Mouse (Mus musculus) left cerebral cortex, adult 18-20 months (tissue): ENCODE measurements around the gene 9430015G10Rik. TPM values are rescaled to one million over a fixed set of nuclear protein-coding genes. Genes with fewer than 3 reads are reported as not detected.

Experiments used
- DNase-seq, 2 experiments: peaks; one replicate each; pipeline ENCODE4 v3.0.0; 2021 to 2022; ENCODE audit warnings: low spot score in 2 of 2, mixed read lengths in 1 of 2
- long read RNA-seq, 2 experiments: library from polyadenylated mRNA; stranded (forward); transcript quantifications; one replicate each; pipeline ENCODE4 v2.0.0; 2021
- total RNA-seq, 2 experiments: library from RNA; stranded (reverse); gene quantifications; 2 replicates each; pipeline ENCODE4 v1.2.3; 2021

9430015G10Rik gene
- 10 to 100 TPM; 29.4 to 30.7 TPM for total RNA-seq
- long read RNA-seq, experiment 1, partial matches to known transcripts, result 6 of 38 reads
- long read RNA-seq, experiment 1, other reads (novel, unspliced or antisense), result 25 of 38 reads
- long read RNA-seq, experiment 2, partial matches to known transcripts, result 0 of 34 reads
- long read RNA-seq, experiment 2, other reads (novel, unspliced or antisense), result 26 of 34 reads

DNA sequence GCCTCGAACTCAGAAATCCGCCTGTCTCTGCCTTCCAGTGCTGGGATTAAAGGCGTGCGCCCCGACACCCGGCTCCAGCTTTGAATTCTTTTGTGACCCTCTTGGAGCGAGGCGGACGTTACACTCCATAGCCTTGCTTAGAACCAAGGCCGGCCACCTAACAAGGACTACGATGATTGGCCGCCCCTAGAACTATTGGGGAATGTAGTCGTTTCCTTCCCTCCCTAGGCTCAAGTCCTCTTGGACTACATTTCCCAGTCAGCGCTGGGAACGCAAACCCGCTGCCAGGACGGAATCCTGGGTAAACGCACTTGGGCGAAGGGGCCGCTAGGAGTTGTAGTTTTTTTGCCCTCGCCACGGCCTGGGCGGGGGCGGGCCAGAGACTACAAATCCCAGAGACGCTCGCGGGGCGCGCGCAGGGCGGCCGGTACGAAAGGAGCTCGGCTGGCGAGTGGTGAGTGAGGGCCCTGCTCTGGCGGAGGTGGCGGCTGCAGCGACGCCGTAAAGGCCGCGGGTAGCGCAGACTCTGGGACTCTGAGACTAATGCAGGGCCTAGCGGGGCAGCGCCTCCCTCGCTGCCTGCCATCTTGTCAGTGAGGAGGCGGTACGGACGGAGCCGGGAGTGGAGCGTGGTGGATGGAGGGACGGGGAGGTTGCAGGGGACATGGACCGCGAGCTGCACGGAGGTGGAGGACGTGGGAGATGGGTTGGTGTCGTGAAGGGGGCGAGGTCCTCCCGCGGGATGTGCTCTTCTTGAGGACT lies at the start of gene 9430015G10Rik:
Gene 9430015G10Rik, plus strand, starts transcription at position 413 of the 762 bp plus-strand sequence.
- DNase-seq, result peak; percentile 98 to 99

DNA sequence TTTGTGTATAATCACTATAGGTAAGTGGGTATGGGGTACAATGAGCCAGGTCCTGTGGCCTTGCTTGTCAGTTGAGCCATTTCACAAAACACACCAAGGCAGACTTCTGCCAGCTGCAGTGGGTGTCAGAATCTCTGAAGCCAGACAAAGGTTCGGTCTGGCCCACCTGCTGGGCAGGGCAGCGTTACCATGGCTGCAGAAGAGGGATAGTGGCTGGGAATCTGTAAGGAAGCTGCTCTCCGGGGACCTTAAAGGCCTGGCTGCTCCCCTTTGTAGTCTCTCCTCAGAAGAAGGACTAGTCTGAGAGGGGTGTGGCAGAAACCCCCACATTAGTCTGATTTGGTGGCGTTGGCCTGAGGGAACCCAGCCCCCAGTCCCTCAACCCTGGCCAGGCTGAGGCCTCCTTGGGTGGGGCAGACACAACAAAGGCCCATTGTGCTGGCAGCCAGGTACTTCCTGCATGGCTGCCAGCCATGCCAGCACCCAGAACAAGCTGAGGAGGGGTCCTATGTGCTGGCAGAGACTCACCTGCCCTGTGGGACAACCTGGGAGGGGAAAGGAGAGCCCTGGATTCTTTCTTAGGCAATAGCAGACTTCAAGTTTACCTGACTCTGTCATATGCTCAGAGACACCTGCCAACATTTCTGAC lies 45.8 kb upstream of the 9430015G10Rik start:
- DNase-seq, result no peak

DNA sequence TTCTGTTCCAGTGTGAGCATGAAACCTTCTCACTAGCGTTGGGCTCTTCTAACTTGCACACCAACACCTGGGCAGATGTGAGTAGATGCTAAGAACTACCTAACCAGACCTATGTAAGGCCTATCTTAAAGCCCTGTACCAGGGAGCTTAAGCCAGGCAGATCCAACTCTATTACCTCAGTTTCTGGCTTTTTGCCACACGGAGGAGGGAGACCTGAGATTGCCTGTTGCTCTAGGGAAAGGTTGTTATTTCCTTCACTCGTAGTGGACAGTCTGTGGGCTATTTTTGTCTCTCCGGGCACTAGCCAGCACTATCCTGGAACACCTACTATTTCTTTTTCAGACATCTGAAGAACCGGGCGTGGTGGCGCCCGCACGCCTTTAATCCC lies 45.3 kb upstream of the 9430015G10Rik start:
- no peak for DNase-seq

DNA sequence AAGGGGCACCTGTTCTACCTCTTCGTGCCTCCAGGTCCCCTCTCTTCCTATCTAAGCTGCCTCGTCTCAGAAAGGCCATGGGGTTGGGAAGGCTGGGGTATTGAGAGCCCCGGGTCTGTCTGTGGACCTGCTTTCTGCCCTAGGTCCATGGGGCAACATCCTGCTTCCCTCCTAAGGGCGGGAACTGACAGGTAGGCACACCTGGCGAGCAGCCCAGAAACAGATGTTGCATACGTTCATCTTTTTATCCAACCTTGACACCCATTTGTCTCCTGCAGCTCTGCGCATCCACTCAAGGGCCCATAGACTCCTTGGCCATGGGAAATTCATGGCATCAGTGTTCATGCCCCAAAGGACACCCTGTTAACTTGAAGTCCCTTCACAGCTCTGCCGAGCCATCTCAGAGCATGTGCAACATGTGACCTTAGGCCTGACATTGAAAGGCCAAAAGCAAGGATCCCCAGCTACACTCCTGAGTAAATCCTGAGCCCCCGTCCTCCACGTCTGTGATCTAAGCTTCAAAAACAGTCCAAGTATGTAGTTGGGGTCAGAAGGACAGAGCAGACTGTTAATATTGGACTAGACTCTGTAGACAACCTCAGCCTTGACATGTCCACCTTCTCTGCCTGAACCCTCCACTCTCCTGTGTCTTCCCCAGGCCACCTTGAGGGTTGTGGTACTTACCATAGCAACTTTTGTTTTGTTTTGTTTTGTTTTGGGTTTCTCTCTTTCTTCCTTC lies 44.5 kb upstream of the 9430015G10Rik start:
- no peak for DNase-seq

DNA sequence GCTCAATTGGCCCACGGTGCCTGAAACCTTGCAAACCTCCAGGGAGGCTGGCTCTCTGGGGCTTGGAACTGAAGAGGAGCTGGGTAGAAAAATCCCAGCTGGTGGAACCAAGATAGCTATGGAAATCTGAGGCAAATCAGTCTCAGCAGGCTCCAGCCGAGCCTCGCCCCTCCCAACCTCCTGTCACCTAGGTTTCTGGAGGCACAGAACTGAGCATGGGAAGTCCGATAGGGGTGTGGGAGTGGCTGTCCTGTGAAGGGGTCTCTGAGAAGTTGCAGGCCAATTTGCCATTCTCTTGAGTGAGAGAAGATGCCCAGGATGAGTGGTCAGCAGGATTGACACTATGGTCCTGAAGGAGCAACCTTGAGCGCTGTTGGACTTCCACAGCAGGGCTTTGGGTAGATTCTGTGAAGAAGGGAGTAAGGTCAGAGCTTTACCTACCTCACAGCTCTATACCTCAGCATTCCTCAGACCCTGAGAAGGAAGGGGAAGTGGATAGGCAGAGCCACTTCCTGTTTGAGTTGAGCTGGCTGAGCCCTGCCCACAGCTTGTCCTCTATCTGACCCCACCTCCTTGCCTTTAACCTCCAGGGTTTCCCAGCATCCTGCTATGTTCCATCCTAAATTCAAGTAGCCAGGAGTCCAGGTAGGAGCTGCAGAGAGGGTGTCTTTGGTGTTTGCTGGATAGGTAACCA lies 42.4 kb upstream of the 9430015G10Rik start:
- DNase-seq, result no peak

DNA sequence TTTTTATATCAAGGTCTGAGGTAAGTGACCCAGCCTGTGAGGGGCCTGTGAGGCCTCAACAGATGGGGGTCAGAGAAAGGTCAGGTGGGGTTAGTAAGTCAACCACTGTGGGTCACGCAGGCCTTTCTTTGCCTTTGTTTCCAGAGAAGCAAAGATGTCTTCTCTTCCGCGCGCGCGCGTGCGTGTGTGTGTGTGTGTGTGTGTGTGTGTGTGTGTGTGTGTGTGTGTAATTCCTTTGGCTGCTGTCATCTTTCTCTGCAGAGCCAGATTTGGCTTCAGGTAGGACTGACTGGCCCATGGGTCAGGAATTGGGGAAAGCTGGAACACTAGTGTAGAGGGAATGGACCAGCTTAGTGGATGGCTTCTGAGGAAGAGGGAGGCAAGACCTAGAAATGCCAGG lies 40.1 kb upstream of the 9430015G10Rik start:
- DNase-seq, result no peak

DNA sequence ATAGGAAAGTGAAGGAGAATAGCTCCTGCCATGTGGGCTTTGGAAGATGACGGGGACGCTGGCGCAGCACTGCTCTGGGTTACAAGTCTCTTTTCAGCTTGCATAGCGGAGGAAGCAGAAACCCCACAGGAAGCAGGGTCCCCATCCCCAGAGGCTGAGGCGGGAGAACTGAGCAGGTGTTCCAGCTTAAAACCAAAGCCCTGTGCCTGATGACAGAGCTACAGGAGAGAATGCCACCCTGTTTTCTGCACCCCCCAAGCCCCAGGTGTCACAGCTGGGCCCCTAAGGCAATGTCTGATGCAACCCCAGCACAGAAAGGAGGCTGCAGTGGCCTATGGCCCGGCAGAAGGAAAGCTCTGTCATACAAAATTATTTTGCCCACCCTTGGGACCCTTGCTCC lies 39.5 kb upstream of the 9430015G10Rik start:
- no peak for DNase-seq

DNA sequence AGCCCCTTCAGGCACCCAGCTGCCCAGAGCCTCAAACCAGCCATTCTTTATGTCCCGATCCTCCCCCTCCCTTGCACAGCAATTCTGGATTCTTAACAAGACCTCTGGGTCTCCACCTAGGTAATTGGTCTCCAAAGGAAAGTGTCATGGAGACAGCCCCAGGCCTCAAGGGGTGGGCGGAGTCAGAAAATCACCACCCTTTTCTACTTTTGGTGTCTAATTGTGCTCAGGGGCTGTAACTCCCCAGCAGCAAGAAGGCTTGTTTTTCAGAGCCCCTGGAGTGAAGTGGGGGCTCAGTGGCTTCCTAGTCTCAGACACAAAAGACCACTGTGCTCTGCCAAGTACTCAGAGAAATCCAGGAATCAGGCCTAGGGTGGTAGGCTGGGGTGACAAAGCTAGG lies 39.1 kb upstream of the 9430015G10Rik start:
- no peak for DNase-seq

DNA sequence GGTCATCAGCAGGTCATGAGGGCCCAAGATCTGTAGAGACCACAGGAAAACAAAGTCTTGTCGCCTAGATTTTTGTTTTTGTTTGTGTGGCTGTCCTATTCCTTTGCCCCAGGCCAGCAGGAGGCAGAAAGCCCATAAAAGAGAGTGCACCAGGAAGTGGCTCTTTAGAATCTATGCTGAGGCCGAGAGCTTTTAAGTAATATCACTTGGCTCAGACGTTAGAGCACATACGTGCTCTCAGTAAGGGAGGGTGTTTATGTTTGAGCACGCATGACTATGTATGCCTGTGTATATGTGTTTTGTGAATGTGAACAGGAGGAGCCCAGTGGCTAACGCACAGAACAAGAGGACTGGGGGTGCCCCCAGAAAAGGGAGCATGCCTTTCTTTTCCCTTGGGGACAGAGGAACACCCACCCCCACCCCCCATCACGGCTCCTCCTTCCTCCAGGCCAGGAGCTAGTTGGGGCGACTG lies 32.8 kb upstream of the 9430015G10Rik start:
- DNase-seq, result no peak

DNA sequence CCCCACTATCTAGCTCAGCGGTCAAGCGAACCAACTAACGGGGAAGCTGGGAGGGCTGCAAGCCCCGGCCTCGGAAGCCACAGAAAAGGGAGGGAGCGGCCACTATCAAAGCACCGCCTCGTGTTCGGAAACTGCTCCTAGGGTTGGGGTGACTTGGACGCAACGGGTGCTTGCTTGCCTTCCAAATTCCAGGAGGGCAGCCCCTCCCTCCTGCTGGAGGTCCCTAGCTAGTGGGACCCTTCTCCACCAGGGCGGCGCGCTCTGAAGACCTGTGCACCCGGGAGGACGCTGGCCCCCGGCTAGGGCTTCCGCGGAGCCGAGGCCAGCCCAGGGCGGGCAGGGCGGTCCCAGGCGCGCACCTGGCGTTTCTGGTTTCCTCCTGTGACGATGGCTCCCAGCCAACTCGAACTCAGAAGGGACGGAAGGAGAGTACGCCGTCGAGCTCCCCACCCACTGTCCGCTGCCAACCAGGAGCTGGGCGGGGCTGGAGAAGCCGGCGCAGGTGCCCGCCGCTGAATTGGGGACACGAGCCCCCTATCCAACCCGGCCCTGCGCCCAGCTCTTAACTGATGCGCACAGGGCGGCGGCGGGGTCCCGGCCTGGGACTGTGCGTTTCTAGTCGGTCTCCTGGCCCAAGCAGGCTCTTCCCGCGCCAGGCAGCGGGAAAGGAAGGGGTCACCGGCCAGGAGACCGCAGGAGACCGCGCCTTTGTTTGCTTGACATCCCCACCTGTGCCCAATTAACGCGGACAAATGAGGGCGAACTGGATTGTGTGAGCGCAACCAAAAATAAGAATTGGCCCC lies 32.1 kb upstream of the 9430015G10Rik start:
- DNase-seq, result no peak

DNA sequence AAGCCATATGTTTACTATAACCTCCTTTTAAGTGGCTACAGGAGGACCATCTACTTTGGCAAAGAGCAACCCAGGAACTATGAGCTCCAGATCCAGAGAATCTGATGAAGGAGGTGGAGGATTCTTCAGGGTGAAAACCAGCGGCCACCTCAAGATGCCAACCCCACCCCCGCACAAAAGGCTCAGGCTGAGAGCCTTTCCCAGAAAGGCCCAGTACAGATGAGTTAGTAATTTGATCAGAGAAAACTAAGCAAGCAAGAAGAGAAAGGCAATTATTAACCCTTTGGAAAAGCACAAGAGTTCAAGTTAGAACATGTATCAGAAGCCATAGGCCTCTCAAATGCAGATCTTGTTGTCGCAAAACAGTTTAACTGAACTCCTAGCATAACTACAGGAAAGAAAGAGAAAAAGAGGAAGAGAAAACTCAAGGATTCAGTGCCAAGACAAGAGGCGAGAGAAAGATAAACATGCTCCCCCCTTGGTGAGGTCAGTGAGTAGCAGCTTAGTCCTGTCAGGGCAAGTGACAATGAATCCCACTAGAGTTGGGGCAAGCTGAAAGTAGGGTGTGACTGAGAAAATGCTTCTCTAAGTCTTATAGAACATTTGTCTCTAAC lies 27.1 kb upstream of the 9430015G10Rik start:
- no peak for DNase-seq

DNA sequence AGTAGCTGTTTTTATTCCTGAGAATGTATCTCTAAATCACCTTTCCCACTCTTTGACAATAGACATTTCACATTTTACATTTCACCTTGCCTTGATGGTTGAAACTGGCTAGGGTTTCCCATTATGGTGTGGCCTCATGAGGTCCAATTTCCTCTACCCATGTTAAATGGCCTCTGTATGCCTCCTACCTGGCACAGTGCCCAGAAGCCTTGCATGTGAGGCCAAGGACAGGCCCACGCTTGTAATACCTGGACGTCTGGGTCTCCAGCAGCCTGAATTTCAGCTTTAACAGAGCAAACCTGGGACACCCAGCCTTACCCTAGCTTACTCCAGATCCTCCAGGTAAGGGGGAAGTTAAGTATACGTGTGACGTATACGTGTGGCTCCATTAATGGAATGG lies 26.4 kb upstream of the 9430015G10Rik start:
- DNase-seq, result no peak

DNA sequence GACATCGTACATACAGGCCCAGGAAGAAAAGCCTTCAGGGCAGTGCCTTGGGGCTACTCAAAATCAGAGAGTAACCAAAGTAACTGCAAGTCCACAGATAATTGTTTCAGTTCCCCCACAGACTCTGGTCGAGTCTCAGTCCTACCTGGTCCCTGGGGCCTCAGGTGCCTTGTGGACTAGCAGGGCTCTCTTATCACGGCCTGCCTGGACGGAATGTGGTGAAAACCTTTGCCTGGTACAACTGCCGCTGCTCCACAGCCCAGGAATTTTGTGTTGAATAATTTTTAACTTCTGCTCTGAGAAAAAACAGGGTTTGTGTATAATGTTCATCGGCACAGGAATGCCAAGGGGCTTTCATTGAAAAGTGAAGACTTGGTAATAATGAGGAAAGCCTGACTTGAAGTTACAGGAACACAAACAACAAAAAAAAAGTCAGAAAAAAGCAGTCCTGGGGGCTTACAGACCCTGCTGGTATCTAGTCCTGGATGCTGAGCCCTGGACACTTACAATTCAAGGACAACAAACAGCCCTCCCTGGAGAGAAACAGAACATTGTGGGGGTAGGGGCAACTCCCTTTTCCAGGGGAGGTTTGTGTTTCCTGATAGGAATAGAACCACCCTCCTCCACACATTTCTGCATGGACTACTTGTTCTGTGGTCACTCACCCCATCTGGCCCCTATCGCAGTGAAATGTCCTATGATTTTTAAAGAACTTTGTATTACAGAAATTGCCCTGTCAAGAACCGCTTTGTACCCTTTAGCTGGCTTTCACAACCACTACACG lies 25.5 kb upstream of the 9430015G10Rik start:
- no peak for DNase-seq

DNA sequence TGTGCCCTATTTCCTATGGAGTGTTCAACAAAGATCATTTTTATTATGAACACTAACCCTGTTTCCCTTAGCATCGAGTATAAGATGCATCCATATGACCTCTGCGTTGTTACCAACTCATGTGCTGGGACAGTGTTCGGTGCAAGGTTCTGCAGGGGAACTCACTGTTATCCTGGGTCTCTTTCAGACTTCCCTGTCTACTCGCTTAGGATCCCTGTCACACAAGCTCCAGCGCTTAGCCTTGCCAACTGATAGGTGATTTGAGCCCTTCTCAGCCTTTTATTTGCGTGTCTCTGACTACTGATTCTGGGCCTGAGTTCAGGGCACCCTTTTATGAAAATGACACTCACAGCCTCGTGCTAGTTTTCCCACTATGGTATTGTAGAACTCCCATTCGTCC lies 24.5 kb upstream of the 9430015G10Rik start:
- no peak for DNase-seq

DNA sequence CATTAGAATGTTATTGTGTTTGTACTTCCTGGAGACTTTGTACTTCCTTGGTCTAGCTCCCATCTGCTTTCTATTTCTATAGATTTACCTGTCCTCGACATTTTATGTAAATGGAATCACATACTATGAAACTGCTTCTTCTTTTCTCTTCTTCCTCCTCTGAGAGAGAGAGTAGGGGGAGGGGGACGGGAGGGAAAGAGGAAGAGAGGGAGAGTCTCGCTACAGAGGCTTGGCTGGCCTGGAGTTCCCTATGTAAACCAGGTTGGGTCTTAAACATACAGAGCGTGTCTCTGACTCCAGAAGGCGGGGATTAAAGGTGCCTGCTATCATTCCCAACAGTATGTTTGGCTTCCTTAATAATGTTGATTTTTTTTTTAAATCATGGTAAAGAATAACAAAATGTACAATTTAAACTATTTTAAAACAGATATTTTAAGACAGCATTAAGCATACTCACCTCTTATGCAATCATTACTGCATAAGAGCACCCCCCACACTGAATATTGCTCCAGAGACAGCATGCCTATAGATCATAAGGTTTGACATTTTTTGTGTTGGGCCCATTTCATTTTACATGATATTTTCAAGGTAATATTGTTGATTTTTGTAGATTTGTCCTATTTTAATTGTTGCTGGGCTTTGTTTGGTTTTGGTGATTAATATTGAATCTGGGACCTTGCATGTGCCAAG lies 22.2 kb upstream of the 9430015G10Rik start:
- no peak for DNase-seq

DNA sequence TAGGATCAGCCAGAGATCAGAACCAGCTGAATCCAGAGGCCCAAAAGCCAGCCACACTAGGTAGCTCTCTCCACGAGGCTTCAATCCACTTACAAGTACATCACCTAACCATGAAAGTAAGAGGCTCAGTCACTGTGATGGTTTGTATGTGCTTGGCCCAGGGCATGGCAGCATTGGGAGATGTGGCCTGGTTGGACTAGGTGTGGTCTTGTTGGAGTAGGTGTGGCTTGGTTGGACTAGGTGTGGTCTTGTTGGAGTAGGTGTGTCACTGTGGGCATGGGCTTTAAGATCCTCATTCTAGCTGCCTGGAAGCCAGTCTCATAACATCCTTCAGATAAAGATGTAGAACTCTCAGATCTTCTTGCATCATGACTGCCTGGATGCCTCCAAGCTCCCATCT lies 18.5 kb upstream of the 9430015G10Rik start:
- no peak for DNase-seq

DNA sequence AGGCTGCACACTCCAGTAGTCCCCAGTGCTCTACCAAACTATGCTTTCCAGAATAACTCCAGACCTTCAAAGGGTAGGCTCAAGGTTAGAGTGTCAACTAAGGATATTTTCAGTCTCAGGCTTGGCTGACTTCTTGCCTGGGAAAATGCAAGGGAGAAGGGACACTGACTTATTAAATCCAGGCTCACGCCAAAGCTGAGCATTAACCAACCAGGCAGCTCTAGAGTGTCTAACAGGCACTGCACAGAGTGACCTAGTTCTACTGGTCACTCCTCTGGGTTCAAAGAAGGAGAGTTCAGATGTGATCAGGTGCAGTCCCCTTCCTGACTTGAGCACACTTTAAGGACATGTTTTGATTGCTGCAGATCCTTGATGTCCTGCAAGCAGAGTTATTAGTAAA lies 17.0 kb upstream of the 9430015G10Rik start:
- DNase-seq, result no peak

DNA sequence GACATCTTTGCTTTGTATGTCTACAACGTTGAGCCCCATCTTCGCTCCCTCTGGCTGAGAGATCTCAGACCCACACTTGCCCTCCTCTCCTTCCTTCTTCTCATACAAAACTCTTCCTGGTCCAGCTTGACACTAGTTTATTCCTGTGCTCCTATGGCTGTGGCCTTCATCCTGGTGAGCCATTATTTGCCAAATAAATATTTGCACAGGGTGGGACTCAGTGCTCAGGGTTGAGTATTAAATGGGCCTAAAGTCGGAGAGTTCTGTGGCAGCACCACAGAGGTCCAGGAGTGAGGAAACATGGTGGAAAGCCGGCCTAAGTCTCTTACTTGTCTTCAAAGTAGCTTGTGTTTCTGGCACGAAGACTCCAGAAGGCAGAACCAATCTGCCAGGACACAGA lies 16.0 kb upstream of the 9430015G10Rik start:
- no peak for DNase-seq
